Mouse (Mus musculus) ES-CJ7 (cell line): ENCODE data around the gene Slc9b1.

ENCODE experiments used
- DNase-seq: peaks from one replicate; pipeline ENCODE4 v3.0.0; 2011; ENCODE audit warnings: low read depth, low spot score

The Slc9b1 gene

DNA sequence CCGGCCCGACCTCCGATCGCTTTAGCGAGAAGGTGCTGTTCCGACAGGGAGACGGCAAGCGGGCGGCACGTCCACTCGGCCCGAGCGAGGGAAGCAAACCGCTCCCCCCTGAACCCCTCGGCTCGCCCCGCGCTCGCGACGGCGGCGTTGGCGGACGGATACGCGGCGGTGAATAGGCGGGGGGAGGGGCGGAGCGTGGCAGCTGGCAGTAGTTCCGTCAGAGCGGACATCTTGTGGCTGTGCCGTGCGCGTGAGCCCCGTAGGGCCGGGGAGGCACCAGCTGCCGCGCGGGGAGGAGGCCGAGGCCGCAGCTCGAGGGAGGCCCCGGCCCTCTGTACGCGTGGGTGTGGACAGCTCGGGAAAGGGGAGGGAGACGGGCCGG is 90.7 kb downstream of the Slc9b1 start:
- no peak for DNase-seq

DNA sequence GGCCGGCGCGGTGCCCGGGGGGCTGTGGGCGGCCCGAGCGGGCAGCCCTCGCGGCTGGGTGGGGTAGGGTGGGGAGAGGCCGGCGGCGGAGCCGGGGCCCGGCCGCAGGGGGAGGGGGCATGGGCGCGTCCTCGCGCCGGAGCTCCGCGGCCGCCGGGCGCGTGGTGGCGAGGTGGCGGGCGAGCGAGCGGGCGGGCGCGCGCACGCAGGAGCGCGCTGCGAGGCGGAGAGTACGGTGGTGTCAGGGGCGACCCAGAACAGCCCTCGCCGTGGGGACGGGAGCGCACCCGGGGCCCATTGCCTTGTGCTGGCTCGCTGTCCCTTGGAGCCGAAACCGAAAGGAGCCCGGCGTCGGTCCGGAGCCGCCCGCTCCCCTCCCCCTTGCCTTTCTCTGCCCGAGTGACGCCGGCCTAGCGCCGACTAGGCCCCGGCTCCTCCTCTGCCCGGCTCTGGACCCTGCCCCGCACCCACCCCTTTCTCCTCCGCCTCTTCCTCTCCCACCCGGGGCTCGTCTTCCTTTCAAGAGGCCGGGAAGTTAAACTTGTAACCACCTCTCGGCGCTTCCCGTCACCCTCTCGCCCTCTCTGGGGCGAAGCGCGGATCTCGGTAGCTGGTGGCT is 91.2 kb downstream of the Slc9b1 start:
- DNase-seq = peak; percentile 72

DNA sequence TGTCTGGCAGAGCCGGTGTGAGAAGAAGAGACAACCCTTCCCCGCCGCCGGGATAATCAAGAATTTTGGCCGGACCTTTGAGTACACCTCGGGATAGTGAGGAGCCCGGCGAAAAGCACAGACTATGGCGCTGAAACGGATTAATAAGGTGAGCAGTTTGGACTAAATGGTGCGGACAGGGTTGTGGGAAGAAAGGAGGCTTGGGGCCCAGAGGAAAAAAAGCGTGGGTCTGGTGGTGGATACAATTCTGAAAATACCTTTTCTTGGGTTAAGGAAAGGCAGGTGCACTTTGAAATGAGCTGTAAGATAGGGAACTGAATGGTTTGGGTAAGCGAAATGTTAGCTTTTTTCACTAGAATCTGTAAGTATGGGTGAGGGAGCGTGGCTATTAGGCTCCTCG is 91.8 kb downstream of the Slc9b1 start:
- DNase-seq = no peak

DNA sequence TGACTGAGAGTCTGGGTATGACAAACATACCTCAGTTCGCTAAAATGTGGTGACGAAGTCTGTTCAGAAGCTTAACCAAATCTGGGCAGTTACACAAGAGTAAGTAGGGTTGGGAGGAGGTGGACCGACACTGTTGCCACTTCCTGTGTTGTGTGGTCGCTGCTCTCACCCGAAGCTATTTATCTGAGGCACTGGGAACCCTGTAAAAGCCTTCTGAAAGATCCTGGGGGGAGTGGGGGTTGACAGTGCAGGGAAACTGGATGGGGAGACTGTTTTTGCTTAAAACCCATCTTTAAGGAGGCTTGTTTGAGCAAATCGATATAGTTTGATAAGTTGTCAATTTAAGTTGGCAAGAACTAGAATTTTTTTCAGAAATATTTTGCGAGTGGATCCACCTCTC is 92.4 kb downstream of the Slc9b1 start:
- peak; percentile 55 for DNase-seq

- no peak for DNase-seq
Measured at GRCm38 (mm10) chr3:135440621-135441020, 92.8 kb downstream of the Slc9b1 start.

DNA sequence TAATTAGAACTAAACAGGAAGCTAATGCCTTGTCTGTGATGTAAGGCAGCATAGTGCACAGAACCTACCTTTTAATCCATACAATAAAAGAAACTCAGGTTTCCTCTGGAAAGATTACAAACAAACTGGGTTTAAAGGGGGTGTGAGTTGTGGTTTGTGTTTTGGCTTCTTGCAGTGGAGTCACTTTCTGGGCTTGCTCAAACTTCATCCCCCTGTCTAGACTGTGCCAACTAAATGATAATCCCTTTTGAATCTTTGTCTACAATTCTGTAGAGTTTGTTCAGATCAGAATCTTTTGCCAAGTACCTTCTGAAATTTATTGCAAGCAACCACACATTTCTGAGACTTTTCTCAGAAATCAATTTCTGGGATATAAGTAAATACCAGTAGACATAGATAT is 97.1 kb downstream of the Slc9b1 start:
- DNase-seq = no peak
